Mouse (Mus musculus) spleen, adult 2 months (tissue): ENCODE data around the gene Olfr1044. TPM values are rescaled to one million over a fixed set of nuclear protein-coding genes. Genes with fewer than 3 reads are reported as not detected.
"Not testable (repeated sequence)": the region's sequence is repeated elsewhere in the genome, so short reads cannot be mapped to it uniquely, and the experiment has no call there.

Experiments used
- DNase-seq, 2 experiments: peaks; one replicate each; pipeline versions ENCODE4 v3.0.0 to v3.0.0-alpha.2; 2012 to 2021; ENCODE audit warnings: low spot score in 2 of 2, low read depth in 1 of 2
- H3K27ac ChIP-seq: fragments of 200-500 bp; 2 replicates; pipeline ENCODE4 v1.5.1; 2012; ENCODE audit warnings: low read length, inconsistent platforms; ENCODE audit not compliant: insufficient read depth
- H3K27me3 ChIP-seq: fragments of 200-500 bp; 2 replicates; pipeline ENCODE4 v1.6.1; 2012; ENCODE audit warnings: mild to moderate bottlenecking, moderate library complexity, low read length, inconsistent platforms; ENCODE audit not compliant: control insufficient read depth, insufficient read depth
- H3K36me3 ChIP-seq: fragments of 200-500 bp; 2 replicates; pipeline ENCODE4 v1.6.1; 2012; ENCODE audit warnings: mild to moderate bottlenecking, low read length, inconsistent platforms; ENCODE audit not compliant: control insufficient read depth, insufficient read depth
- H3K4me1 ChIP-seq: fragments of 200-500 bp; 2 replicates; pipeline ENCODE4 v1.6.1; 2011; ENCODE audit warnings: inconsistent platforms; ENCODE audit not compliant: control insufficient read depth, insufficient read depth, insufficient read length
- H3K4me3 ChIP-seq: fragments of 200-500 bp; 2 replicates; pipeline ENCODE4 v1.5.1; 2011; ENCODE audit warnings: mild to moderate bottlenecking, inconsistent platforms; ENCODE audit not compliant: insufficient read depth, insufficient read length; ENCODE audit errors: extremely low read depth
- CTCF ChIP-seq: fragments of 200-500 bp; IDR thresholded peaks from 2 replicates; pipeline ENCODE4 v1.5.1; 2011; ENCODE audit warnings: mild to moderate bottlenecking, inconsistent platforms; ENCODE audit not compliant: insufficient read depth, insufficient read length, insufficient replicate concordance; ENCODE audit errors: extremely low read depth
- POLR2A ChIP-seq: fragments of 200-500 bp; IDR thresholded peaks from 2 replicates; pipeline ENCODE4 v1.6.1; 2011; ENCODE audit warnings: low read depth, low read length, inconsistent platforms
- WGBS: fragments of 180-500 bp; shearing (Covaris S2); methylation state at CpG from one replicate; pipeline ENCODE4 v1.1.7; 2018; 5-methylcytosine and 5-hydroxymethylcytosine counted together
- polyA plus RNA-seq: library from polyadenylated mRNA; depleted of rRNA; stranded (reverse); fragments of >200 nt; gene quantifications from 2 replicates; pipeline ENCODE4 v1.2.3, GENCODE M21; 2012; rRNA removed

The Olfr1044 gene
- not detected in 2 replicates for polyA plus RNA-seq

DNA sequence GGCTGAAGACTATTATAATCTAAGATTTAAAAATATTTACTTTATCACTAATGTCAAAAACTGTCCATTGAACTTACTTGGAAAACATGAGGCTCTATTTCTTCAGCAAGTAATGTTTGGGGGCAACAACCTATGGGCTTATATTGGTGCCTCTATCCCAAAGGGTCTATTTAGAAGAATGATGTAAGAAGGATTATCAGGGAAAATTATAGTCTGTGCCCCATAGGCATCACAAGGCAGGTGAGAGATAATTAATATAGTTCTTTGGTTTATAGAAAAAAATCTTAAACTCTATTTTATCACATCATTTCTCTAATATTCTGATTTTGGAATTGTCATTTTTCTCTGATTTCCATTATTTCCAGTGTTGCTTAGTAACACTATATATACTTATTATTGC, at the start of gene Olfr1044:
Olfr1044 (minus strand) TSS at position 101 of the 400 bp plus-strand sequence.
- H3K27ac ChIP-seq, result no peak within 1 kb of the TSS
- H3K27me3 ChIP-seq, result no peaks in the 10 kb centered on the region
- no peaks in the 10 kb centered on the region for H3K36me3 ChIP-seq
- no peaks in the 10 kb centered on the region for H3K4me1 ChIP-seq
- H3K4me3 ChIP-seq, result no peak within 1 kb of the TSS
- TF ChIP-seq CTCF (no peak), POLR2A (no peak)
- no peak for DNase-seq

DNA sequence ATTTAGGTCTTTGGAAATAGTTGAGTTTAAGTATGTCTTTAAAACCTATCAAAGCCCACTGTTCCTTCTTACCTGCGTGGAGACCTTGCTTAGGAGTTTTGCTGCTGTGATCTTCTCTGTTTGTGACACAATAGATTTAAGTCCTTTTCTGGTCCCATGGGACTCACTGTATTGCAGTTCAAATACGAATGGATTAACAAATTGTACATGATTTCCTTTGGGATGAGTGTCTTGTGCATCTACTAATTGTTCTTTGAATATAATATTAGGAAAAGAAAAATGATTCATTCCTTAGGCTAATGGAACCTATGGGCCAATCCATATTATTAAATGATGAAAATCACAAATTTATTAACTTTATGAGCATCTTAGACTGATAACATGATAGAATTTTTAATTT, 41.6 kb upstream of the Olfr1044 start, which contains the start of gene Olfr1046:
Olfr1046 (minus strand) TSS at position 101 of the 400 bp plus-strand sequence.
- Histone ChIP-seq H3K4me1 (no peaks in the 10 kb centered on the region), H3K4me3 (no peak within 1 kb of the TSS), H3K27ac (no peak within 1 kb of the TSS), H3K36me3 (no peaks in the 10 kb centered on the region), H3K27me3 (no peaks in the 10 kb centered on the region)
- TF ChIP-seq CTCF, result no peak
- TF ChIP-seq POLR2A, result no peak
- no peak for DNase-seq
- WGBS, result 67% methylated on average over 2 of the region's 2 CpGs

DNA sequence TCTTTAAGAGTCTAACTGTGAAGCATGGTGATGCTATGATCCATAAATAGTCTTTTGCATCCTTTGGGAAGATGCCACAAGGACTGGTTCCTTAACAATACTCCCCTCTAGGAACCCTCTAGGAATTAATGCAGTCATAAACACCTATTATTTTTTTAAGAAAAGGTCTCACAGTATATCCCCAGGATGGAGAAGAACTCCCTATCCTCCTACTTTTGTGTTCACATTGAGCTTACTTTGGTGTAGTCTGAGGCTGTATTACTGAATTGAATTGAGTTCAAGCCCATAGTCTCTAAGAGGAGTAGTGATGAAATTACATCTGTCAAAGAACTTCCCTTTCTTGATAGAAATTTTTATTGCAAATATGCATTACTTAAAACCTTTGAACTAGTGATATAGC, 25.3 kb upstream of the Olfr1044 start, which contains the start of gene Olfr1045:
Olfr1045 (minus strand) TSS at position 101 of the 400 bp plus-strand sequence.
- Histone ChIP-seq H3K4me1 (no peaks in the 10 kb centered on the region), H3K4me3 (no peak within 1 kb of the TSS), H3K27me3 (no peaks in the 10 kb centered on the region), H3K36me3 (no peaks in the 10 kb centered on the region), H3K27ac (no peak within 1 kb of the TSS)
- TF ChIP-seq CTCF (no peak), POLR2A (no peak)
- DNase-seq, result no peak

DNA sequence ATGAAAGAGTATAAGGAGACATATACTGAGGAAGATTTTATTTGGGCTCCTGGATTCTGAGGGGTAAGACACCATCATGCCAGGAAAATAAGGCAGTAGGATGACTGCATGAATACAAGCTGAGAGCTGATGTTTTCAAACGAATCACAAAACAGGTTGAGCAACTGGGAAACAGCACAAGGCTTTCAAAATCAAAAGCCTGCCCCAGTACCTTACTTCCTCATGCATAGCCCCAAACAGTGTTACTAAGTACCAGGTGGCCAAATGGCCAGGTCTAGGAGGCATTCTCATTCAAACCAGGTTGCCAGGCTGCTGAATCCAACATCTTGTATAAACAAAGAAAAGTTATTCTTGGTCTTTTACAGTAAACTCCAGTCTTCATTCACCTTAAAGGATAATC, 18.2 kb upstream of the Olfr1044 start:
- Histone ChIP-seq H3K4me1 (no peaks in the 10 kb centered on the region), H3K27me3 (no peaks in the 10 kb centered on the region), H3K36me3 (no peaks in the 10 kb centered on the region), H3K27ac (no peak overlapping the region), H3K4me3 (no peak overlapping the region)
- TF ChIP-seq POLR2A (no peak), CTCF (no peak)
- 41% methylated on average over 1 of the region's 1 CpGs for WGBS
- no peak for DNase-seq

DNA sequence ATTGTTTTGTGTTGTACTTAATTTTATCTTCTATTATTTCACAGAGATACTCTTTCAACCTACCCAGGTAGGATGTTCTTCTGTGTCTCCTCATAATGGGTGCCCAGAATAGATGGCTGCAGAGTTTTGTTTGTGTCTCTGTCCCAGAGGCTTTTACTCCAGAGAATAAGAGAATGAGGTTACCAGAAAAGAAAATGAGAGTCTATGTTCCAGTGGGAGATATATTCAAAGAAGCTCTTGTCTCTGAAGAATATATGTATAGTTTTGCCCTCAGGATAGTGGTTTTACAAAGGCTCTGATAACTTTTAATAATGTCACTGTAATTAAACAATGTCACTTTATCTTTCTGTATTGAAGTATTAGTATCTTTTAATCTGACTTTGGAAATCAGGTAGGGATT, 8.0 kb upstream of the Olfr1044 start, which contains the start of gene Olfr52:
Olfr52 (minus strand) TSS at position 101 of the 400 bp plus-strand sequence.
- Histone ChIP-seq H3K27me3 (no peaks in the 10 kb centered on the region), H3K4me1 (no peaks in the 10 kb centered on the region), H3K27ac (no peak within 1 kb of the TSS), H3K36me3 (no peaks in the 10 kb centered on the region), H3K4me3 (no peak within 1 kb of the TSS)
- DNase-seq, result no peak
- no peak for TF ChIP-seq POLR2A
- TF ChIP-seq CTCF, result no peak

DNA sequence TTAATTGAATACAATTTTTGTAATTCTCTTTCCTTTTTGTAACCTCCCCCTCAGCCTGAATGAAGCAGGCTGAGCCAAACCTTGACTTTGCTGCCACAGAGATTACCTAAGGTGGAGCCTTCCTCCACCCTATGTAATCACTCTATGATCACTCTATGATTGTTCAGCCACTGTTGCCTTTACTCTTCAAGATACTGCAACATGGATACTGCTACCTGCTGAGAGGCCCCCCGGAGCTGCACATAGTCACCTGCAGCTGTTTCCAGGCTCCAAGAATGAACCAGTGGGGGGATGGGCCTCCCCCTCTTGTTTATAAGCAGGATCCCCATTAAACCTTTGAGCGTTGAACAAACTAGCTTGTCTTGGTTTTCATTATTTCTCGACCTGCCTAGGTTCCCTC, 2.3 kb upstream of the Olfr1044 start:
- no peak for TF ChIP-seq POLR2A
- Histone ChIP-seq H3K4me3 (no peak overlapping the region), H3K27me3 (no peaks in the 10 kb centered on the region), H3K36me3 (no peaks in the 10 kb centered on the region), H3K4me1 (no peaks in the 10 kb centered on the region), H3K27ac (no peak overlapping the region)
- 81% methylated on average over 3 of the region's 3 CpGs for WGBS
- no peak for DNase-seq

DNA sequence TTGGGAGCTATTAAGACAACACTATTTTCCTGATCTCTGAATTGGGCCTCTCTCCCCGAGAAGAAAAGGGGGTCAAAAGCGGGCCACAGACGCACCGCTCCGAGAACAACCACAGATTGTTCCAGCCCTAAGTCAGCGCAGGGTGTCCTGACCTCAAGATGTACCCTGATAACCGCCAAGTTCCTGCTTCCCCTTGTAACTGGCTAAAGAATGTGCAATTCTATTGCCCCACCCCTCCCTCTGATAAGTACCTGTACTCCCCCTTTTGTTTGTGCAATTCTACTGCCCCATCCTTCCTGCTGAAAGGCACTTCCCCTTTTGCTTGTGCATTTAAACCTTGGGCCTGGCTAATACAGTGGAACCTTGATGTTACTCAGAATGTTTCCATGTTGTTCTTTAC, 2.2 kb downstream of the Olfr1044 start:
- WGBS, result 44% methylated on average over 7 of the region's 7 CpGs
- H3K36me3 ChIP-seq, H3K4me3 ChIP-seq, H3K27me3 ChIP-seq, H3K4me1 ChIP-seq, DNase-seq, H3K27ac ChIP-seq: not testable (repeated sequence)

DNA sequence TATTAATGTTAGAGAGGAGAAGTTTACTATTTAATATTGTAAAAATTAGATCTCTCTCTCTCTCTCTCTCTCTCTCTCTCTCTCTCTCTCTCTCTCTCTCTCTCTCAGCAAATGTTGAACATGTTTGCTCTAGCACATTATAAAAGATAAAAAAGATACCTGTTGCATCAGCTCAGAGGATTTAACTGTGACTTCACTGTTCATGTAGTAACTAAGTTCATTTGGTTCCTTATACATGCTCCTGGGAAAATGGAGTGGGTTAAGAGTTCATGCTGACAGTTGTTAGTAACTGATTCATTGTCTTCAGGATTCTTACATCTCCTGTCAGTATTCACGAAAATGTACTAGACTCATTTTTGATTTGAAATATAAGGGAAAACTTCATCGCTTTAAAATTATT, 10.2 kb downstream of the Olfr1044 start, which contains the start of gene Olfr1043:
Olfr1043 (minus strand) TSS at position 101 of the 400 bp plus-strand sequence.
- Histone ChIP-seq H3K4me1 (no peaks in the 10 kb centered on the region), H3K27me3 (no peaks in the 10 kb centered on the region), H3K4me3 (no peak within 1 kb of the TSS), H3K36me3 (no peaks in the 10 kb centered on the region), H3K27ac (no peak within 1 kb of the TSS)
- TF ChIP-seq POLR2A, result no peak
- 90% methylated on average over 2 of the region's 2 CpGs for WGBS
- DNase-seq, result no peak
